Mouse (Mus musculus) embryonic facial prominence, embryonic 15.5 days (tissue): ENCODE results near the gene Krt14. TPM values are rescaled to one million over a fixed set of nuclear protein-coding genes. Genes with fewer than 3 reads are reported as not detected.

ENCODE experiments used
- ATAC-seq: fragments of 200-750 bp; cut with Nextera tagmentation; 2 replicates; pipeline ENCODE4 v1.8.0; 2017; ENCODE audit warnings: low read depth, moderate TSS enrichment; ENCODE audit not compliant: insufficient number of reproducible peaks, low FRiP score, low TSS enrichment
- H3K27ac ChIP-seq: fragments of 300-500 bp; sonication (generic); replicated peaks from 2 replicates; pipeline ENCODE4 v1.5.1; 2015; ENCODE audit warnings: mild to moderate bottlenecking, inconsistent platforms
- H3K27me3 ChIP-seq: fragments of 300-500 bp; sonication (generic); 2 replicates; pipeline ENCODE4 v1.6.1; 2015; ENCODE audit warnings: inconsistent platforms
- H3K36me3 ChIP-seq: fragments of 300-500 bp; sonication (generic); 2 replicates; pipeline ENCODE4 v1.6.1; 2015; ENCODE audit warnings: mild to moderate bottlenecking, inconsistent platforms
- H3K4me1 ChIP-seq: fragments of 300-500 bp; sonication (generic); 2 replicates; pipeline ENCODE4 v1.6.1; 2015; ENCODE audit warnings: inconsistent platforms
- H3K4me2 ChIP-seq: fragments of 300-500 bp; sonication (generic); replicated peaks from 2 replicates; pipeline ENCODE4 v1.6.1; 2015; ENCODE audit warnings: mild to moderate bottlenecking, inconsistent platforms
- H3K4me3 ChIP-seq: fragments of 300-500 bp; sonication (generic); replicated peaks from 2 replicates; pipeline ENCODE4 v1.5.1; 2015; ENCODE audit warnings: mild to moderate bottlenecking, inconsistent platforms
- H3K9ac ChIP-seq: fragments of 300-500 bp; sonication (generic); 2 replicates; pipeline ENCODE4 v1.6.1; 2015; ENCODE audit warnings: inconsistent platforms
- H3K9me3 ChIP-seq: fragments of 300-500 bp; sonication (generic); replicated peaks from 2 replicates; pipeline ENCODE4 v1.6.1; 2016; ENCODE audit warnings: inconsistent platforms
- WGBS: fragments of 180-500 bp; shearing (Covaris S2); methylation state at CpG from one replicate; pipeline ENCODE4 v1.1.7; 2015; 5-methylcytosine and 5-hydroxymethylcytosine counted together
- polyA plus RNA-seq: library from polyadenylated mRNA; unstranded; fragments of >200 nt; fragmentation: Nextera tagmentation; extraction: Ambion mirVana; gene quantifications from 2 replicates; pipeline ENCODE4 v1.2.1, GENCODE M21; 2015

The Krt14 gene
- polyA plus RNA-seq, 1 experiment from 2014 or later: 1,122 TPM

DNA sequence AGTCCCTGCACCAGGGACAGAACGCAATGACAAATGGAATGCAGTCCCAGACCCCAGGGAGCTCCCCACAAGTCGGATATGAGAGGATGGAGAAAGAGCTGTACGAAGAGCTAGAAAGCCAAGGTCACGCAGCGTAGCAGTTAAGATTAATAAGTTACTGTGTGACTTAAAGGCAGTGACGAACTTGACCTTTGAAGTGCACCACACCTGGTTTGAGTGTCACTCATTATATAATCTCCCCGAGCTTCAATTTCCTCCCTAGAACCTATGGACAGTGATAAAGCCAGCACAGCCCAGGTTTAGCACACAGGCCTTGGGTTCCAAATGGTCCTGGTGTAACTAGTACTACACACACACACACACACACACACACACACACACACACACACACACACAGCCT lies 43.0 kb downstream of the Krt14 start:
- ATAC-seq: no peak
- Histone ChIP-seq H3K9ac (no peak overlapping the region), H3K4me1 (peaks cover 7% of the 10 kb centered on the region; the same call in 1 of the 2 replicates), H3K27ac (no peak overlapping the region), H3K4me3 (no peak overlapping the region), H3K4me2 (no peak overlapping the region), H3K9me3 (no peaks in the 10 kb centered on the region), H3K36me3 (no peaks in the 10 kb centered on the region), H3K27me3 (no peaks in the 10 kb centered on the region)
- 50% methylated on average over 7 of the region's 7 CpGs for WGBS

DNA sequence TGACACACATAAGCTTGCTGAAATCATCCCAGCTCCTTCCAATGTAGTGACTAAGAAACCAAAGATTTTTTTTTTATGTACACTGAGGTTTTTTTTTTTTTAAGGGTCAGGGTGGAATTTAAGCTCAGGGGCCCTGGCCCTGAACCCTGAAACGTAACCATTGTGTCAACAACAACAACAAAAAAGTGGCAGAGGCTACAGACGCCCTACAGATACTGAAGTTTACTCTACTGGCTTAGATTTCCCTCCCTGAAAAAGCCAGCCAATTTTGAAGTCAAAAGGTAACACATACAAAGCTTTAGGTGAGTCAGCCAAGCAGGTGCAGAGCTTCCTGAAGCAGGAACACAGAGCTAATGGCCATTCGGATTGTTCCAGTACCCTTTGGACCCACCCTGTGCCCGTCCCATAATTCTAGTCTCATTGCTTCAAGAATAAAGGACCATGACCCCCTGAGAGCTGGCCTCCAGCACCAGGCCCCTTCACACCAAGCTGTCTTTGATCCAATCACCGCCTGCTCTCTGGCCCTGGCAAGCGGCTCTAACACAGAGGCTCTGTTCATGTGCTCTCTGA lies 49.4 kb downstream of the Krt14 start:
- WGBS: 54% methylated on average over 6 of the region's 6 CpGs
- H3K9ac ChIP-seq: no peak overlapping the region
- H3K36me3 ChIP-seq: no peaks in the 10 kb centered on the region
- H3K9me3 ChIP-seq: no peaks in the 10 kb centered on the region
- no peaks in the 10 kb centered on the region; the same call in 1 of the 2 replicates for H3K4me1 ChIP-seq
- no peak overlapping the region for H3K4me3 ChIP-seq
- H3K27ac ChIP-seq: no peak overlapping the region
- no peak for ATAC-seq
- no peaks in the 10 kb centered on the region for H3K27me3 ChIP-seq
- H3K4me2 ChIP-seq: no peak overlapping the region

DNA sequence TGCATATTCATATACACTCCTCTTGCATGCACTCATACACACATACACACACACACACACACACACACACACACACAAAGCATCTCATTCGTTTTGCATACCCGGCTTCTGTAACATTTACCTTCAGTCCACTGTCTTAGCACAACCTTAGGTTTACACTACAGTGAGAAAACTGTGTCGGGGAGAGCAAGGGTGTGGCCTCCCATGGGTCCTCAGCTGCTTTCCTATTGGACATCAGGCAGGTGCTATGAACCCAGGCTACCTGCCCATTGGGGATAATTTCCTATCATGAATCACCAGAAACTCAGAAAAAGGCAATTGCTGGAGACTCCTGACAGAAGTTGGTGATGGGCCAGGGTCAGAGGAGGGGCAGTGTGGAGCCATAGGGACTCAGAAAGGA lies 50.0 kb downstream of the Krt14 start:
- H3K4me2 ChIP-seq: no peak overlapping the region
- H3K27ac ChIP-seq: no peak overlapping the region
- no peak for ATAC-seq
- no peak overlapping the region for H3K4me3 ChIP-seq
- peaks cover 3% of the 10 kb centered on the region; the same call in 1 of the 2 replicates for H3K4me1 ChIP-seq
- no peak overlapping the region for H3K9ac ChIP-seq
- 72% methylated on average over 3 of the region's 3 CpGs for WGBS
- H3K9me3 ChIP-seq: no peaks in the 10 kb centered on the region
- H3K36me3 ChIP-seq: no peaks in the 10 kb centered on the region
- H3K27me3 ChIP-seq: no peaks in the 10 kb centered on the region

DNA sequence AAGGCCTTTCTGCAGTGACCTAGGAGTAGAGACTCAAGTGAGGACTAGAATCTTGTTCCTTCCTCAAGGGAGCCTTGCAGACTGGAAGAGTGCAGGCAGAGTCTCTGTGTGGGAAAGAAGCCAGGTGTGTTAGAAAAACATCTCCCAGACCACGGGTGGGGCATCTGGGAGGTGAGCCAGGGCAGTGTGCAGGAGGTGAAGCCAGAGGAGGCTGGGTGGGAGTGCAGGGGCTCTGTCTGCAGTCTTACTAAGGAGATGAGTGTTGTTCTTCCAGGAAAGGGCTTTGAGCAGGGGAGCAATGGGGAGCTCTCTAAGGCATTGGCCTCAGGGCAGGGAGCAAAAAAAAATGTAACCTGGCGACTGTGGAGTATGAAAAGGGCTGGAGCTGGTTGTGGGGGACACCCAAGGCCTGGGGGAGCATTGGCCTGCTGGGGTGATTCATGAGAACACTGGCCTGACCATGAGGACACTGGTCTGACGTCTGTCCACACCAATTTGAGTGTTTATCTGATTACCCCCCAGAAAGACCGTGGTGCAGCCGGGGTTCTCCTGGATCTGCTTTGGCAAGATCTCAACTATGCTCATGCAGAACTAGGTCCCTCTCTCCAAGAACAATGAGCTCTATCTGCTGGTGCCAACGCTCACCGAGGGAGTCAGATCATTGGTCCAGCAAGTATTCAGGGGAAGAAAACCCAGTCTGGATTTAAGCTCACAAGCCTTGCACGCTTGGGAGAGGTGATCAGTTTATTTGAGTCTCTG lies 51.7 kb downstream of the Krt14 start:
- Histone ChIP-seq H3K4me2 (no peak overlapping the region), H3K9me3 (no peaks in the 10 kb centered on the region), H3K27ac (peak overlapping the region; percentile 44; the same call in 1 of the 2 replicates), H3K27me3 (no peaks in the 10 kb centered on the region), H3K36me3 (no peaks in the 10 kb centered on the region), H3K4me1 (peaks cover 5% of the 10 kb centered on the region; the same call in 1 of the 2 replicates), H3K9ac (no peak overlapping the region), H3K4me3 (no peak overlapping the region)
- WGBS: 54% methylated on average over 8 of the region's 8 CpGs
- ATAC-seq: peak; percentile 60; the same call in 1 of the 2 replicates

Other genes starting within 250 kb of the Krt14 start
- 0.38 TPM in 1 of 2 replicates, not detected in the other for gene Krtap29-1, start 228.5 kb downstream of the Krt14 start, polyA plus RNA-seq
- gene Krtap16-1, start 221.0 kb downstream of the Krt14 start, polyA plus RNA-seq: 3.8 and 5.7 TPM in 2 replicates
- gene Krtap17-1, start 213.6 kb downstream of the Krt14 start, polyA plus RNA-seq: 4.9 and 9.8 TPM in 2 replicates
- 6.0 and 11.3 TPM in 2 replicates for gene Krt33a, start 191.3 kb downstream of the Krt14 start, polyA plus RNA-seq
- 7.3 and 17.9 TPM in 2 replicates for gene Krt33b, start 177.7 kb downstream of the Krt14 start, polyA plus RNA-seq
- gene Krt34, start 166.0 kb downstream of the Krt14 start, polyA plus RNA-seq: 3.6 and 7.8 TPM in 2 replicates
- gene Krt31, start 157.0 kb downstream of the Krt14 start, polyA plus RNA-seq: 5.9 and 13.8 TPM in 2 replicates
- 6.4 and 7.2 TPM in 2 replicates for gene Krt32, start 119.3 kb downstream of the Krt14 start, polyA plus RNA-seq
- 23.0 and 37.6 TPM in 2 replicates for gene Krt35, start 111.3 kb downstream of the Krt14 start, polyA plus RNA-seq
- 0.76 and 1.9 TPM in 2 replicates for gene Krt36, start 101.9 kb downstream of the Krt14 start, polyA plus RNA-seq
- 155 and 225 TPM in 2 replicates for gene Krt13, start 86.0 kb downstream of the Krt14 start, polyA plus RNA-seq
- 1,131 and 1,207 TPM in 2 replicates for gene Krt15, start 71.6 kb downstream of the Krt14 start, polyA plus RNA-seq
- gene Krt19, start 58.9 kb downstream of the Krt14 start, polyA plus RNA-seq: 227 and 305 TPM in 2 replicates
- gene Krt9, start 14.3 kb downstream of the Krt14 start, polyA plus RNA-seq: not detected in 2 replicates
- 6.9 and 7.0 TPM in 2 replicates for gene Krt16, start 41.4 kb upstream of the Krt14 start, polyA plus RNA-seq
- 399 and 504 TPM in 2 replicates for gene Krt17, start 53.5 kb upstream of the Krt14 start, polyA plus RNA-seq
- 0.25 and 0.37 TPM in 2 replicates for gene Krt42, start 62.3 kb upstream of the Krt14 start, polyA plus RNA-seq
- gene Eif1, start 112.3 kb upstream of the Krt14 start, polyA plus RNA-seq: 1,638 and 1,748 TPM in 2 replicates
- gene Gast, start 126.9 kb upstream of the Krt14 start, polyA plus RNA-seq: 6.0 and 6.7 TPM in 2 replicates
- 7.0 and 10.6 TPM in 2 replicates for gene Hap1, start 148.6 kb upstream of the Krt14 start, polyA plus RNA-seq
- gene Jup, start 190.2 kb upstream of the Krt14 start, polyA plus RNA-seq: 232 and 256 TPM in 2 replicates
- gene P3h4, start 207.3 kb upstream of the Krt14 start, polyA plus RNA-seq: 89.9 and 91.1 TPM in 2 replicates
- gene Fkbp10, start 208.1 kb upstream of the Krt14 start, polyA plus RNA-seq: 212 TPM in 2 replicates
- 134 and 135 TPM in 2 replicates for gene Nt5c3b, start 234.3 kb upstream of the Krt14 start, polyA plus RNA-seq
- gene Klhl10, start 234.4 kb upstream of the Krt14 start, polyA plus RNA-seq: 1.1 and 1.2 TPM in 2 replicates